Mouse (Mus musculus) forebrain, embryonic 16.5 days (tissue): ENCODE data around the gene Nkiras1. TPM values are rescaled to one million over a fixed set of nuclear protein-coding genes. Genes with fewer than 3 reads are reported as not detected.
"Not testable (repeated sequence)": the region's sequence is repeated elsewhere in the genome, so short reads cannot be mapped to it uniquely, and the experiment has no call there.

ENCODE experiments used
- ATAC-seq: fragments of 200-750 bp; cut with Nextera tagmentation; 2 replicates; pipeline ENCODE4 v1.8.0; 2017; ENCODE audit warnings: mild to moderate bottlenecking, moderate library complexity
- H3K27ac ChIP-seq: fragments of 300-500 bp; sonication (generic); 2 replicates; pipeline ENCODE4 v1.5.1; 2014; ENCODE audit warnings: low read length, control low read depth
- H3K27me3 ChIP-seq: fragments of 300-500 bp; sonication (generic); replicated peaks from 2 replicates; pipeline ENCODE4 v1.6.1; 2014; ENCODE audit warnings: low read length; ENCODE audit not compliant: control insufficient read depth, insufficient read depth
- H3K36me3 ChIP-seq: fragments of 300-500 bp; sonication (generic); 2 replicates; pipeline ENCODE4 v1.6.1; 2014; ENCODE audit not compliant: control insufficient read depth, insufficient read depth
- H3K4me1 ChIP-seq: fragments of 300-500 bp; sonication (generic); replicated peaks from 2 replicates; pipeline ENCODE4 v1.6.1; 2014; ENCODE audit warnings: low read length; ENCODE audit not compliant: control insufficient read depth, insufficient read depth
- H3K4me2 ChIP-seq: fragments of 300-500 bp; sonication (generic); 2 replicates; pipeline ENCODE4 v1.6.1; 2014; ENCODE audit warnings: mild to moderate bottlenecking, low read length, control low read depth
- H3K4me3 ChIP-seq: fragments of 300-500 bp; sonication (generic); replicated peaks from 2 replicates; pipeline ENCODE4 v1.5.1; 2014; ENCODE audit warnings: mild to moderate bottlenecking, low read length, control low read depth
- H3K9ac ChIP-seq: fragments of 300-500 bp; sonication (generic); replicated peaks from 2 replicates; pipeline ENCODE4 v1.6.1; 2014; ENCODE audit warnings: low read depth, low read length, control low read depth
- H3K9me3 ChIP-seq: fragments of 300-500 bp; sonication (generic); 2 replicates; pipeline ENCODE4 v1.6.1; 2016; ENCODE audit warnings: low read length; ENCODE audit not compliant: control insufficient read depth
- WGBS: fragments of 180-500 bp; shearing (Covaris S2); extraction: QIAGEN DNeasy Blood & Tissue Kit; methylation state at CpG from one replicate; pipeline ENCODE4 v1.1.7; 2014; 5-methylcytosine and 5-hydroxymethylcytosine counted together
- polyA plus RNA-seq: library from polyadenylated mRNA; unstranded; fragments of >200 nt; fragmentation: Nextera tagmentation; extraction: Ambion mirVana; gene quantifications from 2 replicates; pipeline ENCODE4 v1.2.1, GENCODE M21; 2015

The Nkiras1 gene
- polyA plus RNA-seq, 1 experiment from 2014 or later: 36.2 TPM

DNA sequence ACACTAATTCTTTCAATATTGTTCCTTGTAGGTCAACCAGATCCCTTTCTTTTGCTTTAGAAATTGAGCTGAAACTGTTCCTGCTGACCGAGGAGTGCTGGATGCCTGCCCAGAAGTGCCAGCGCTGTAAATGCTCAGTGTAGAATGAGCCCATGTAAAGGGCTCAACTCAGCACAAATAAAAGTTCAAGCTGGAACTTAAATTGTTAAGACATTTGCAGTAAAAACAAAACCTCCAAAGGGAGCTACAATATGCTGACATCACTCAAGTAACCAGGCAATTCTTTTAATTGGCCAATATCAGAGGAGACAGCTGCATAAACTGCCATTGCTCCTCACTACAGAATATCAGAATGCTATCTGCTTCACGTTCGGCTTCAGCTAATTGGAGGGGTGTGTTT is 7.5 kb upstream of the Nkiras1 start:
- Histone ChIP-seq H3K4me2 (no peak overlapping the region), H3K27me3 (no peaks in the 10 kb centered on the region), H3K4me3 (no peak overlapping the region), H3K9me3 (no peaks in the 10 kb centered on the region), H3K9ac (no peak overlapping the region), H3K27ac (no peak overlapping the region), H3K36me3 (peaks cover 18% of the 10 kb centered on the region), H3K4me1 (peaks cover 3% of the 10 kb centered on the region)
- WGBS: 6% methylated on average over 4 of the region's 4 CpGs
- peak; percentile 93 for ATAC-seq

DNA sequence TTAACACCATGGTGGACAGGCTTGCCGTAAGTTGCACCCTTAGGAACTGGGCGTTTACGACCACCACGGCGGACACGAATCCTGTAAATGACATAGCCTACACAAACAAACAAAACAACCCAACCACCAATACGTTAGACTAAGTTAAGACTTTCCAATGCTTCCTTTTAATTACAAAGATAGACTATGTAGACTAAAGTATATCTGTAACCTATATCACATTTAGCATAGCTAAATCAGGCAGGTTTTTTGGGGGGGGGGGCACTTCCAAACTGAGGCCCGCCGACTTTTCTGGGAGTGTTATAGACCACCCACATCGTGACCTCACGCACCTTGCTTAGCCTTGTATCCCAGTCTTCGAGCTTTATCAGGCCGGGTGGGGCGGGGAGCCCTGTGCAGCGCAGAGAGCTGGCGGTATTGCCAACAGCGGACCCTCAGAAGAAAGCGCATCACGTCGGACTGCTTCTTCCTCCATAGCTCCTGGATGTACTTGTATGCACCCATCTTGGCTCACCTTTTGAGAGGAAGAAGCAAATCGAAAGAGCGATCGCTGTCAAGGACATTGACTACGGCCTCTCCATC is 898 bp upstream of the Nkiras1 start:
- Histone ChIP-seq H3K9ac (peak overlapping the region; percentile 81), H3K36me3 (peaks cover 15% of the 10 kb centered on the region), H3K4me2 (peak overlapping the region; percentile 78), H3K27ac (peak overlapping the region; percentile 82), H3K4me1 (peaks cover 12% of the 10 kb centered on the region), H3K4me3 (peak overlapping the region; percentile 60)
- H3K9me3 ChIP-seq, H3K27me3 ChIP-seq: not testable (repeated sequence)
- under 1% methylated on average over 19 of the region's 24 CpGs for WGBS
- peak; percentile 2; the same call in 1 of the 2 replicates for ATAC-seq

DNA sequence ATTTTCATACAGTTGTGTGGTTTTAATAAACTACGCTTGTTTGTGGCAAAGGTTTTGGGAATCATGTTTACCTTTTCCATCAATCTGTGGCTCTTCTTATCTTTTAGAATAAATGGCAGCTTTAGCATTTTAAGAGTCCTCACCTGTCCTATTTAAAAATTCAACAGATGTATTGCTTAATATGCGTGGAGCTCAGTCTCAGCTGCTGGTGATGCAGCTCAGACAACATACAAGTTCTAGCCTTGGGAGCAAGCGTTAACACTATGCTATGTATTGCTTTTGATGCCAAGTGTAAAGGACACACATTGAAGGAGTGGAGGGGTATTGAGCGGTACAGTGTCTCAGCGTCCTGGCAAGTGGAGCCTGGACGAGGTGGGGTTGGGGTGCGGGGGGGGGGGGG is 730 bp downstream of the Nkiras1 start:
- no peak for ATAC-seq
- no peak overlapping the region for H3K27ac ChIP-seq
- peaks cover 12% of the 10 kb centered on the region for H3K4me1 ChIP-seq
- no peaks in the 10 kb centered on the region for H3K9me3 ChIP-seq
- 4% methylated on average over 6 of the region's 7 CpGs for WGBS
- H3K36me3 ChIP-seq: peaks cover 11% of the 10 kb centered on the region
- no peaks in the 10 kb centered on the region for H3K27me3 ChIP-seq
- H3K4me2 ChIP-seq: peak overlapping the region; percentile 72
- H3K4me3 ChIP-seq: peak overlapping the region; percentile 60
- H3K9ac ChIP-seq: peak overlapping the region; percentile 81; the same call in 1 of the 2 replicates

DNA sequence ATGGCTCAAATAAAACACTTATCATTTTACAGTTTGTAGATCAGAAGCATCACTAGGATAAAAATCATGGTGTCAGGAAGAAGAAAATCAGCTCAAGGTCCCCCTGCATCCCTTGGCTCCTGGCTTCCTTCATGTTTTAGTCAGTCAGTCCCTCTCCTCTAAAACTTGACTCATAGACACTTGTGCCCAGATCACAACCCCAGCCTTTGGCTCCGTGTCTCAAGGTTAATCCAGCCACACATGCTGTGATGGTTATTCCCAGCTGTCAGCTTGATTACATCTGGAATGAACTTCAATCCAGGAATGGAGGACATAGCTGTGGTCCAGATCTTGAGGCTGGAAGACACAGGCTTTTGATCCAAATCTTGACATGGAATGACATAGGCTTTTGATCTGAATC is 3.6 kb downstream of the Nkiras1 start:
- peaks cover 8% of the 10 kb centered on the region for H3K4me1 ChIP-seq
- 85% methylated on average over 1 of the region's 1 CpGs for WGBS
- H3K4me2 ChIP-seq: no peak overlapping the region
- H3K4me3 ChIP-seq: no peak overlapping the region
- no peak for ATAC-seq
- H3K36me3 ChIP-seq: peaks cover 9% of the 10 kb centered on the region; the same call in 1 of the 2 replicates
- no peak overlapping the region for H3K27ac ChIP-seq
- H3K27me3 ChIP-seq: no peaks in the 10 kb centered on the region
- no peaks in the 10 kb centered on the region for H3K9me3 ChIP-seq
- no peak overlapping the region for H3K9ac ChIP-seq

DNA sequence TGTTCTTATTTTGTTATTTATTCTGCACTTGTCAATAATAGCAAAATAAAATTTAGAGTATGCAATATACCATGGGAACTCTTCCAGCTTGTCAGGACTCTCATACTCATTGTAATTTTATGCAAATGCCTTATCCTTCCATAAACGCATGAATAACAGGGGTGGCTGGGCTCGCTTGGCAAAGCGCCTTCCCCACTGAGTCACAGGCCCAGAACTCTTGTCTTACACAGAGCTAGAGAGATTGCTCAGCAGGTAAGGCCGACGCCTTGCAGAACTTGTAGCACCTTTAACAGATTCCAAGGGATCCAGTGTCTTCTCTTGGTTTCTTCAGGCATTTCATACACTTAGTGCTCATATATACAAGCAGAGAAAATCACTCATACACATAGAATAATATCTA is 9.4 kb downstream of the Nkiras1 start:
- Histone ChIP-seq H3K4me3 (no peak overlapping the region), H3K27me3 (no peaks in the 10 kb centered on the region), H3K36me3 (peaks cover 18% of the 10 kb centered on the region; the same call in 1 of the 2 replicates), H3K4me2 (no peak overlapping the region), H3K9me3 (no peaks in the 10 kb centered on the region), H3K9ac (no peak overlapping the region), H3K4me1 (no peaks in the 10 kb centered on the region), H3K27ac (no peak overlapping the region)
- 73% methylated on average over 5 of the region's 5 CpGs for WGBS
- ATAC-seq: peak; percentile 21; the same call in 1 of the 2 replicates

DNA sequence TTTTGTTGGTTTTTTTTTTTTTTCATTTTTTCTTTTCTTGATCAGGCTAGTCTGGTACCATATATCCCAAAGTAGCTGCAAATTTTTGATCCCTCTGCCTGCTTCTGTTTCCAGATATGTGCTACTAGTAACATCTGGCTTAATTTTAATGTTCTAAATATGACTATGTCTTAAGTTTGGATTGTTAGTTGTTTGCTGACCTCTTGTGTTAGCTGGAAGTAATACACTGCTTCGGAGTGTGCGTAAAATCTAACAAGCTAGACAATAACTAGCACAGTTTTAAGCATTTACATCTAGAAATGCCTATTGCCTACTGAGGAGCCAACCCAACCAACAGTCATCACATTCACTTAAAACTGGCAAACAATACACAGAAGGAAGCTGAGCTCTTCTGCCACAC is 13.6 kb downstream of the Nkiras1 start:
- no peaks in the 10 kb centered on the region for H3K9me3 ChIP-seq
- no peaks in the 10 kb centered on the region for H3K4me1 ChIP-seq
- H3K36me3 ChIP-seq: peaks cover 8% of the 10 kb centered on the region; the same call in 1 of the 2 replicates
- WGBS: 82% methylated on average over 2 of the region's 2 CpGs
- no peak overlapping the region for H3K27ac ChIP-seq
- no peak overlapping the region for H3K4me3 ChIP-seq
- H3K27me3 ChIP-seq: no peaks in the 10 kb centered on the region
- no peak overlapping the region for H3K4me2 ChIP-seq
- peak; percentile 37; the same call in 1 of the 2 replicates for ATAC-seq
- no peak overlapping the region for H3K9ac ChIP-seq

DNA sequence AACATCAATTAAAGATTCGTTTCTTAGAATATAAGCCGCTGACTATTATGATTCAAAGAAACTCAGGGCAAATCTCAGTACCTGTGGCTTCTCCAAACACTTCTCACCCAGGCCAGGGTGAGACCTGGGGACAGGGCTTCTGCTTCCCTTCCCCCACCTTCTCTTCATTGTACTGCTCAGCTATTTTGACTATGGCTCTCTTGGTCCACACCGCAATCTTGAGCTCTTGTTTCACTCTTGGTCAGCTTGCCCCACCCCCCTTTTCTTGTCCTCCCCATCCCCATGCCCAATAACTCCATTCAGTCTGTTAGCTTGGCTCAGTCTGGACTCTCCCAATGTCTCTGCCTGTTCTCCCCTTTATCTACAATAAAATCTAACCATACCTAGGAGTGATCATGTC is 14.5 kb downstream of the Nkiras1 start:
- no peak overlapping the region for H3K9ac ChIP-seq
- no peaks in the 10 kb centered on the region for H3K4me1 ChIP-seq
- no peaks in the 10 kb centered on the region for H3K27me3 ChIP-seq
- ATAC-seq: no peak
- H3K27ac ChIP-seq: no peak overlapping the region
- 81% methylated on average over 3 of the region's 3 CpGs for WGBS
- no peak overlapping the region for H3K4me2 ChIP-seq
- H3K36me3 ChIP-seq: peaks cover 8% of the 10 kb centered on the region; the same call in 1 of the 2 replicates
- H3K4me3 ChIP-seq: no peak overlapping the region
- no peaks in the 10 kb centered on the region for H3K9me3 ChIP-seq

DNA sequence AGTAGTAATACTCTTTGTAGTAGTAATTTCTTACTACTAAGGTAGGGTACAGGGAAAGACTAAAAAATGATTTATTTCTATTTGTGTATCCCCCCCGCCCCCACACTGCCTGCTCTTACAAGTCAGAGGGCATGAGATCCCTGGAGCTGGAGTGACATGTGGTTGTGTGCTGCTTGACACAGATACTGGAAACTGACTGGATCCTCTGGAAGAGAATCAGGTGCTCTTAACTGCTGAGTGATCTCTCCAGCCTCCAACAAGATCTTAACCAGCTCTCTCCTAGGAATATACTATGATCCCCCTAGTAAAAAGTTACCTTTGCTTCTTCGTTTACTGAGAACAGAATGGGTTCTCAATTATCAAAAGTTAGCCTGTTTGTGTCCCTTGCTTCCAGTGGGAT is 15.5 kb downstream of the Nkiras1 start:
- WGBS: 81% methylated on average over 2 of the region's 2 CpGs
- Histone ChIP-seq H3K4me1 (no peaks in the 10 kb centered on the region), H3K4me2 (no peak overlapping the region), H3K9ac (no peak overlapping the region), H3K27me3 (no peaks in the 10 kb centered on the region), H3K4me3 (no peak overlapping the region), H3K27ac (no peak overlapping the region), H3K36me3 (0 out of 2 replicates have a peak, but pooled peaks cover 8% of the 10 kb centered on the region), H3K9me3 (no peaks in the 10 kb centered on the region)
- ATAC-seq: no peak

DNA sequence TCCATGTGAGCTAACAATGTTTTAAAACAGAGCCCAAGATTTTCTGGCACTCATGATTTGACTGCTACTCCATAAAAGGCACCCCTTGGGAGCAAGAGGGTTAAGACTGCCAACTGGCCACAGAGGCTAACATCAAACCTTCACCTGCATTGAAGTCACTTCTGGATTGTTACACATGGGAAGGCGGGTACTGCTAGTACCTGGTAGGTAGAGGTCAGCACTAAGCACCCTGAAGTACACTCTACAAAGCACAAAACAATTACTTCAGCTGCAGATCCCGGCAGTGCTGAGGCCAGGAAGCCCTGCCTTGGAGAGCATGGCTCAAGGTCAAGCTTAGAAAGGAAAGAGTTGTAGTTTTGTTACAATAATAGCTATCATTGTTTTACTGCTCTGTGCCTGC is 16.5 kb downstream of the Nkiras1 start:
- no peak overlapping the region for H3K4me2 ChIP-seq
- H3K4me1 ChIP-seq: no peaks in the 10 kb centered on the region
- no peak overlapping the region for H3K9ac ChIP-seq
- H3K4me3 ChIP-seq: no peak overlapping the region
- no peaks in the 10 kb centered on the region for H3K27me3 ChIP-seq
- no peaks in the 10 kb centered on the region for H3K9me3 ChIP-seq
- 75% methylated on average over 2 of the region's 2 CpGs for WGBS
- ATAC-seq: no peak
- H3K36me3 ChIP-seq: 0 out of 2 replicates have a peak, but pooled peaks cover 3% of the 10 kb centered on the region
- no peak overlapping the region for H3K27ac ChIP-seq

DNA sequence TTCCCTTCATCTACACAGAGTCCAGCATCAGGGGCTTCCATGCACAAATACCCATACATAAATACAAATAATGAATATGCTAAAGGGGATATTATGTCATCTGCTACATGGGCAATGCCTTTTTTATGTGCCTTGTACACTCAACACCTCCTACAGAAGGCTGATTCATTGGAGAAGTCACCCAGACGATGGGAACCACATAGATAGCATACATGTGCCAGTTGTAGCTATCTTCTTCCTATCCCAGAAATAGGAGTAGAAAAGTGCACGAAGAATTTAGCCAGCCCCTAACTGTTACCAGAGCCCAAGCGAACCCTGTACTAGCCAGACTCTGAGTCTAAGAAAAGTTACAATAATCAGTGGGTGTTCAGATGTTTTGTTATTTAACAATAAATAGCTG is 21.2 kb downstream of the Nkiras1 start:
- Histone ChIP-seq H3K9me3 (no peaks in the 10 kb centered on the region), H3K4me1 (no peaks in the 10 kb centered on the region), H3K27me3 (no peaks in the 10 kb centered on the region), H3K4me3 (no peak overlapping the region), H3K36me3 (no peaks in the 10 kb centered on the region), H3K27ac (no peak overlapping the region), H3K9ac (no peak overlapping the region), H3K4me2 (no peak overlapping the region)
- 91% methylated on average over 3 of the region's 3 CpGs for WGBS
- no peak for ATAC-seq
